Mouse (Mus musculus): ENCODE measurements around the gene Igdcc4. TPM values are rescaled to one million over a fixed set of nuclear protein-coding genes. Genes with fewer than 3 reads are reported as not detected.

Igdcc4 gene
- polyA plus RNA-seq, 1 experiment from 2014 or later = 15.1 TPM

GRCm38 (mm10) chr9:65115891-65116290 is 14.6 kb downstream of the Igdcc4 start:
- 73% methylated on average over 2 of the region's 2 CpGs for WGBS

GRCm38 (mm10) chr9:65117516-65117915 is 16.2 kb downstream of the Igdcc4 start:
- no peak overlapping the region for H3K4me2 ChIP-seq
- no peak for ATAC-seq (ENCODE audit: low FRiP score)
- 71% methylated on average over 2 of the region's 2 CpGs for WGBS
- H3K27me3 ChIP-seq (replicated peaks) = peaks cover 8% of the 10 kb centered on the region; the same call in 1 of the 2 replicates
- H3K4me3 ChIP-seq (replicated peaks) = no peak overlapping the region
- H3K27ac ChIP-seq (replicated peaks) = no peak overlapping the region
- no peaks in the 10 kb centered on the region for H3K9me3 ChIP-seq (replicated peaks)
- H3K4me1 ChIP-seq = no peaks in the 10 kb centered on the region
- H3K36me3 ChIP-seq = peaks cover 38% of the 10 kb centered on the region
- no peak overlapping the region for H3K9ac ChIP-seq (replicated peaks)

More at GRCm38 (mm10) chr9:65115891-65116290, 14.6 kb downstream of the Igdcc4 start:
- no peak overlapping the region for H3K4me3 ChIP-seq (replicated peaks)
- no peaks in the 10 kb centered on the region for H3K27me3 ChIP-seq (replicated peaks)
- H3K4me2 ChIP-seq = no peak overlapping the region
- no peaks in the 10 kb centered on the region for H3K9me3 ChIP-seq (replicated peaks)
- no peak overlapping the region for H3K9ac ChIP-seq (replicated peaks)
- H3K27ac ChIP-seq (replicated peaks) = no peak overlapping the region
- H3K36me3 ChIP-seq = peaks cover 38% of the 10 kb centered on the region
- no peaks in the 10 kb centered on the region for H3K4me1 ChIP-seq
- ATAC-seq (ENCODE audit: low FRiP score) = no peak

GRCm38 (mm10) chr9:65120935-65121334 is 19.6 kb downstream of the Igdcc4 start:
- H3K9me3 ChIP-seq (replicated peaks) = no peaks in the 10 kb centered on the region
- WGBS = 12% methylated on average over 3 of the region's 3 CpGs
- H3K4me3 ChIP-seq (replicated peaks) = no peak overlapping the region
- peaks cover 9% of the 10 kb centered on the region for H3K4me1 ChIP-seq
- H3K9ac ChIP-seq (replicated peaks) = no peak overlapping the region
- no peak overlapping the region for H3K4me2 ChIP-seq
- ATAC-seq (ENCODE audit: low FRiP score) = peak; percentile 48; the same call in 1 of the 2 replicates
- H3K27ac ChIP-seq (replicated peaks) = no peak overlapping the region
- H3K27me3 ChIP-seq (replicated peaks) = peaks cover 20% of the 10 kb centered on the region
- peaks cover 30% of the 10 kb centered on the region for H3K36me3 ChIP-seq

DNA sequence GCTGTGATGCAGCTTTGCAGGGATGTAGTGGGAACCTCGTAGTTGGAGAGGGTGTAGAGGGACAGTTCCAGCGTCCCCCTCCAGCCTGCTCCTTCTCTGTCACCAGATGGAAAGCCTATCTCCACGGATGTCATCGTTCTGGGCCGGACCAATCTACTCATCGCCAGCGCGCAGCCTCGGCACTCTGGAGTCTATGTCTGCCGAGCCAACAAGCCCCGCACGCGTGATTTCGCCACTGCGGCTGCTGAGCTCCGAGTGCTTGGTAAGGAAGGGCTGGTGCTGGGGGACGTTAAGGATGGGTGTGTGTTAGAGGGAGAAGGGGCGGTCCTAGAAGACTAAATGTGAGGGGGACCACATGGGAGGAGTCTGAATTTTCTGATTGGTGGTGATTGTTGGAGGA is 21.3 kb downstream of the Igdcc4 start:
- H3K4me3 ChIP-seq (replicated peaks) = 0 out of 2 replicates have a peak overlapping the region, but pooled peaks have one; percentile 10
- ATAC-seq (ENCODE audit: low FRiP score) = no peak
- H3K9me3 ChIP-seq (replicated peaks) = no peaks in the 10 kb centered on the region
- peak overlapping the region; percentile 27 for H3K4me2 ChIP-seq
- no peak overlapping the region for H3K9ac ChIP-seq (replicated peaks)
- H3K27me3 ChIP-seq (replicated peaks) = peaks cover 20% of the 10 kb centered on the region
- H3K36me3 ChIP-seq = peaks cover 25% of the 10 kb centered on the region
- H3K4me1 ChIP-seq = peaks cover 9% of the 10 kb centered on the region
- WGBS = 14% methylated on average over 18 of the region's 18 CpGs
- no peak overlapping the region; the same call in 1 of the 2 replicates for H3K27ac ChIP-seq (replicated peaks)

GRCm38 (mm10) chr9:65123552-65124168 is 22.4 kb downstream of the Igdcc4 start:
- H3K27me3 ChIP-seq (replicated peaks) = peaks cover 20% of the 10 kb centered on the region
- peak overlapping the region; percentile 71 for H3K4me2 ChIP-seq
- peak overlapping the region; percentile 35 for H3K4me3 ChIP-seq (replicated peaks)
- peaks cover 16% of the 10 kb centered on the region for H3K36me3 ChIP-seq
- H3K9ac ChIP-seq (replicated peaks) = peak overlapping the region; percentile 34
- H3K27ac ChIP-seq (replicated peaks) = no peak overlapping the region
- no peaks in the 10 kb centered on the region for H3K9me3 ChIP-seq (replicated peaks)
- 3% methylated on average over 47 of the region's 48 CpGs for WGBS
- peaks cover 12% of the 10 kb centered on the region for H3K4me1 ChIP-seq
- no peak for ATAC-seq (ENCODE audit: low FRiP score)

DNA sequence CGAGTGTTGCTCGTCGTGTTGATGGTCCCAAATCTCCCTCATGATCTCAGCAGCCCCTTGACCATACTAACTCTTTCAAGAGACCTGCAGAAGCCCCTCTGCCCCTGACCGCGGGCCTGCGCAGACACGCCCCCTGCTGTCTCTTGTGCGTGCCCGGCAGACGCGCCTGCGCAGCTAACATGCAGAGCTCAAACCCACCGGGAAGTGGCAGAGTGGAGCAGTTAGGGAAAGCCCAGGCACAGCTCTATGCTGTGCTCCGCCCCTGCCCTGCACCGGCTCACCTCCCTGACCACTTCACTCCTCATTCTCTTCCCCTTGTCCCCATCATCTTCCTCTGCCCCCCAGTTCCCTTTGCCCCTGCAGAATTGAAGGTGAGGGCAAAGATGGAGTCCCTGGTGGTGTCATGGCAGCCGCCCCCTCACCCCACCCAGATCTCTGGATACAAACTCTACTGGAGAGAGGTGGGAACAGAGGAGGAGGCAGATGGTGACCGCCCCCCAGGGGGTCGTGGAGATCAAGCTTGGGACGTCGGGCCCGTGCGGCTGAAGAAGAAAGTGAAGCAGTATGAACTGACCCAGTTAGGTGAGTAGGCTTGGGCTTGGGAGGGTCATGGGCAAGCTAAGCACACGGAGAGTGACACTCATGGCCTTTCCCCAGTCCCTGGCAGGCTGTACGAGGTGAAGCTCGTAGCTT is 27.0 kb downstream of the Igdcc4 start:
- 10% methylated on average over 25 of the region's 25 CpGs for WGBS
- no peak overlapping the region for H3K27ac ChIP-seq (replicated peaks)
- H3K9ac ChIP-seq (replicated peaks) = no peak overlapping the region
- H3K27me3 ChIP-seq (replicated peaks) = peaks cover 9% of the 10 kb centered on the region
- no peak overlapping the region for H3K4me3 ChIP-seq (replicated peaks)
- peaks cover 14% of the 10 kb centered on the region for H3K36me3 ChIP-seq
- peak overlapping the region; percentile 5 for H3K4me2 ChIP-seq
- H3K4me1 ChIP-seq = peaks cover 10% of the 10 kb centered on the region
- ATAC-seq (ENCODE audit: low FRiP score) = no peak
- no peaks in the 10 kb centered on the region for H3K9me3 ChIP-seq (replicated peaks)

- 0 out of 2 replicates have a peak, but pooled peaks cover 5% of the 10 kb centered on the region for H3K4me1 ChIP-seq
- no peaks in the 10 kb centered on the region for H3K9me3 ChIP-seq (replicated peaks)
- no peak overlapping the region for H3K9ac ChIP-seq (replicated peaks)
- no peak for ATAC-seq (ENCODE audit: low FRiP score)
- peaks cover 18% of the 10 kb centered on the region for H3K36me3 ChIP-seq
- H3K4me3 ChIP-seq (replicated peaks) = no peak overlapping the region
- 90% methylated on average over 5 of the region's 5 CpGs for WGBS
- H3K27me3 ChIP-seq (replicated peaks) = peaks cover 4% of the 10 kb centered on the region; the same call in 1 of the 2 replicates
- no peak overlapping the region for H3K27ac ChIP-seq (replicated peaks)
- H3K4me2 ChIP-seq = no peak overlapping the region
These were observed 30.4 kb downstream of the Igdcc4 start for GRCm38 (mm10) chr9:65131717-65132116.

DNA sequence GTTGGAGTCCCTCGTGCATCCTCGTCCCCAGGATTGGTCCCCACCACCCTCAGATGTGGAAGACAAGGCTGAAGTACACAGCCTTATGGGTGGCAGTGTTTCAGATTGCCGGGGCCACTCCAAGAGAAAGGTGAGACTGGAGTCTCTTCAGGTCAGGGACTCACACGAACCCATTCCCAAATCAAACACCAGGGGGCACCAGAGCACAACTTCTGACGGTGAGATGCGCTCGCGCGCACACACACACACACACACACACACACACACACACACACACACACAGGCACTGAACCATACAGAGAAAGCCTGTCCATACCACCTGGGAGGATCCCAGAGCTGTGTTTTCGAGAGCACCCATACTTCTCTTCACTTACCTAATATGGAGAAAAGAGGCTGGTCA is 32.5 kb downstream of the Igdcc4 start:
- Histone ChIP-seq H3K27ac (replicated peaks) (no peak overlapping the region), H3K9ac (replicated peaks) (no peak overlapping the region), H3K36me3 (peaks cover 13% of the 10 kb centered on the region), H3K27me3 (replicated peaks) (peaks cover 4% of the 10 kb centered on the region; the same call in 1 of the 2 replicates), H3K4me3 (replicated peaks) (no peak overlapping the region), H3K4me2 (no peak overlapping the region), H3K4me1 (0 out of 2 replicates have a peak, but pooled peaks cover 3% of the 10 kb centered on the region), H3K9me3 (replicated peaks) (no peaks in the 10 kb centered on the region)
- ATAC-seq (ENCODE audit: low FRiP score) = peak; percentile 40; the same call in 1 of the 2 replicates
- WGBS = 2% methylated on average over 9 of the region's 10 CpGs

DNA sequence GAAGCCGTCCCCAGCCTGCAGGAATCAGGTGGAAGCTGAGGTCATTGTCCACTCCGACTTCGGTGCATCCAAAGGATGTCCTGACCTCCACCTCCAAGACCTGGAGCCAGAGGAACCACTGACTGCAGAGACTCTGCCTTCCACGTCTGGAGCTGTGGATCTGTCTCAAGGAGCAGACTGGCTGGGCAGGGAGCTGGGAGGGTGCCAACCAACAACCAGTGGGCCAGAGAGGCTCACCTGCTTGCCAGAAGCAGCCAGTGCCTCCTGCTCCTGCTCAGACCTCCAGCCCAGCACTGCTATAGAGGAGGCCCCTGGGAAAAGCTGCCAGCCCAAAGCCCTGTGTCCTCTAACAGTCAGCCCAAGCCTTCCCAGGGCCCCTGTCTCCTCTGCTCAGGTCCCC is 33.8 kb downstream of the Igdcc4 start:
- Histone ChIP-seq H3K9me3 (replicated peaks) (no peaks in the 10 kb centered on the region), H3K4me2 (no peak overlapping the region), H3K4me1 (peaks cover 5% of the 10 kb centered on the region), H3K9ac (replicated peaks) (no peak overlapping the region), H3K36me3 (peaks cover 11% of the 10 kb centered on the region), H3K27me3 (replicated peaks) (peaks cover 4% of the 10 kb centered on the region; the same call in 1 of the 2 replicates), H3K4me3 (replicated peaks) (no peak overlapping the region), H3K27ac (replicated peaks) (no peak overlapping the region)
- no peak for ATAC-seq (ENCODE audit: low FRiP score)
- WGBS = 80% methylated on average over 4 of the region's 4 CpGs

GRCm38 (mm10) chr9:65140491-65140890 is 39.2 kb downstream of the Igdcc4 start:
- Histone ChIP-seq H3K36me3 (peaks cover 6% of the 10 kb centered on the region), H3K27me3 (replicated peaks) (no peaks in the 10 kb centered on the region), H3K9me3 (replicated peaks) (no peaks in the 10 kb centered on the region), H3K27ac (replicated peaks) (peak overlapping the region; percentile 95), H3K9ac (replicated peaks) (peak overlapping the region; percentile 94), H3K4me1 (peaks cover 37% of the 10 kb centered on the region), H3K4me2 (peak overlapping the region; percentile 89), H3K4me3 (replicated peaks) (peak overlapping the region; percentile 94)
- 2% methylated on average over 8 of the region's 8 CpGs for whole genome bisulfite sequencing
- ATAC-seq (ENCODE audit: low FRiP score) = no peak

DNA sequence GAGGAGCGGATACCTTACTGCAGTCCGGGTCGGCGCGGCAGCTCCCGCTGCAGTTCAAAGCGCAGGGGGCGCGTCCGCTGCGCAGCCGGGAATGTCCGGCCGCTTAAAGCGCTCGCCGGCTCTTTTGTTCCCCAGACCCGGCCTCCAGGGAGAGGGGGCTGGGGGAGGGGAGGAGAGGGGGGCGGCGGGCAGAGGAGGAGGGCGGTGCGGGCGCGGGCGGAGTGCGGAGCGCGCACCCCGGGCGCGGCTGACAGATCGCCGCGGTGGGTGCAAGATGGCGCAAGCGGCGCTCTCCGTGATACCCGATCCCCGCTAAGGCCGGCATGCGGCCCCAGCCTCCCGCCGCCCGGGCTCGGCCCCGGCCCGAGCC is 39.6 kb downstream of the Igdcc4 start, which contains the start of gene Igdcc3:
TSS of gene Igdcc3 (plus strand) at position 254 of the 370 bp plus-strand sequence.
- Histone ChIP-seq H3K9ac (replicated peaks) (peak within 1 kb of the TSS; percentile 94), H3K27ac (replicated peaks) (peak within 1 kb of the TSS; percentile 95), H3K9me3 (replicated peaks) (no peaks in the 10 kb centered on the region), H3K36me3 (peaks cover 3% of the 10 kb centered on the region), H3K4me3 (replicated peaks) (peak within 1 kb of the TSS; percentile 94), H3K4me1 (peaks cover 38% of the 10 kb centered on the region), H3K27me3 (replicated peaks) (no peaks in the 10 kb centered on the region), H3K4me2 (peak within 1 kb of the TSS; percentile 89)
- peak; percentile 78 for ATAC-seq (ENCODE audit: low FRiP score)
- WGBS = 0% methylated on average over 36 of the region's 48 CpGs

Measured in neural tube, embryonic 15.5 days (tissue).